Mouse (Mus musculus): ENCODE results near the gene Cyth3.

The Cyth3 gene

GRCm38 (mm10) chr5:143721962-143722361 is 99.7 kb downstream of the Cyth3 start:
- no peak for DNase-seq

- no peak for DNase-seq
These were observed 108.7 kb downstream of the Cyth3 start for GRCm38 (mm10) chr5:143730915-143731314.

- peak; percentile 27 for DNase-seq
These were observed 109.4 kb downstream of the Cyth3 start for GRCm38 (mm10) chr5:143731483-143732112.

GRCm38 (mm10) chr5:143732180-143732891 is 110.1 kb downstream of the Cyth3 start, which contains the start of gene Usp42:
Gene Usp42, minus strand, starts transcription at chr5:143732280.
- DNase-seq: peak; percentile 97

GRCm38 (mm10) chr5:143749630-143750208 is 127.5 kb downstream of the Cyth3 start:
- DNase-seq: no peak

- DNase-seq: no peak
These were observed 133.4 kb downstream of the Cyth3 start for GRCm38 (mm10) chr5:143755529-143756141.

GRCm38 (mm10) chr5:143757755-143758443 is 135.7 kb downstream of the Cyth3 start:
- peak; percentile 95 for DNase-seq

- DNase-seq: no peak
These were observed 137.3 kb downstream of the Cyth3 start for GRCm38 (mm10) chr5:143759554-143759953.
